Mouse (Mus musculus) midbrain, postnatal 0 days (tissue): ENCODE measurements at regions not wholly inside any gene's neighbourhood (a gene's known extent, or its start where the extent isn't known, plus 50 kb on each side); places are given as distances from the start of the nearest gene placed in this dataset.
A peak's percentile ranks its signal among the peaks of the same experiment; 100 is the strongest.

Experiments used
- ATAC-seq: fragments of 200-750 bp; cut with Nextera tagmentation; 2 replicates; pipeline ENCODE4 v1.8.0; 2017; ENCODE audit warnings: moderate number of reproducible peaks, mild to moderate bottlenecking, moderate TSS enrichment, moderate library complexity; ENCODE audit not compliant: low FRiP score
- DNase-seq: peaks from one replicate; pipeline ENCODE4 v3.0.0-alpha.2; 2015; ENCODE audit warnings: low spot score
- H3K27ac ChIP-seq: fragments of 300-500 bp; sonication (generic); 2 replicates; pipeline ENCODE4 v1.5.1; 2014; ENCODE audit warnings: low read depth, mild to moderate bottlenecking, low read length, mixed read lengths
- H3K27me3 ChIP-seq: fragments of 300-500 bp; sonication (generic); 2 replicates; pipeline ENCODE4 v1.6.1; 2014; ENCODE audit warnings: low read length, control low read depth, mixed read lengths; ENCODE audit not compliant: insufficient read depth
- H3K36me3 ChIP-seq: fragments of 300-500 bp; sonication (generic); 2 replicates; pipeline ENCODE4 v1.6.1; 2014; ENCODE audit warnings: low read length, control low read depth, mixed read lengths; ENCODE audit not compliant: insufficient read depth
- H3K4me1 ChIP-seq: fragments of 300-500 bp; sonication (generic); 2 replicates; pipeline ENCODE4 v1.6.1; 2014; ENCODE audit warnings: mild to moderate bottlenecking, control low read depth, antibody characterized with exemption, low read length, mixed read lengths; ENCODE audit not compliant: insufficient read depth
- H3K4me2 ChIP-seq: fragments of 300-500 bp; sonication (generic); 2 replicates; pipeline ENCODE4 v1.6.1; 2014; ENCODE audit warnings: low read depth, mild to moderate bottlenecking, low read length, mixed read lengths; ENCODE audit not compliant: poor library complexity, severe bottlenecking
- H3K4me3 ChIP-seq: fragments of 300-500 bp; sonication (generic); 2 replicates; pipeline ENCODE4 v1.5.1; 2014; ENCODE audit warnings: low read depth, mild to moderate bottlenecking, low read length, moderate library complexity
- H3K9ac ChIP-seq: fragments of 300-500 bp; sonication (generic); replicated peaks from 2 replicates; pipeline ENCODE4 v1.6.1; 2014; ENCODE audit warnings: mild to moderate bottlenecking, low read length, moderate library complexity, mixed read lengths; ENCODE audit not compliant: poor library complexity, severe bottlenecking
- H3K9me3 ChIP-seq: fragments of 300-500 bp; sonication (generic); 2 replicates; pipeline ENCODE4 v1.6.1; 2016; ENCODE audit warnings: low read length, control low read depth
- CTCF ChIP-seq: IDR thresholded peaks from 2 replicates; pipeline ENCODE4 v1.5.1; 2016; ENCODE audit warnings: antibody characterized with exemption, mild to moderate bottlenecking
- WGBS: fragments of 180-500 bp; shearing (Covaris S2); extraction: QIAGEN DNeasy Blood & Tissue Kit; methylation state at CpG from one replicate; pipeline ENCODE4 v1.1.7; 2014; 5-methylcytosine and 5-hydroxymethylcytosine counted together

GRCm38 (mm10) chr7:117259674-117260294, 121.0 kb upstream of the Xylt1 start:
- no peak for DNase-seq
- Histone ChIP-seq H3K4me2 (no peak overlapping the region), H3K9me3 (no peaks in the 10 kb centered on the region), H3K4me1 (no peaks in the 10 kb centered on the region), H3K27ac (no peak overlapping the region), H3K4me3 (no peak overlapping the region), H3K27me3 (no peaks in the 10 kb centered on the region), H3K36me3 (no peaks in the 10 kb centered on the region), H3K9ac (no peak overlapping the region)
- 56% methylated on average over 6 of the region's 6 CpGs for WGBS
- no peak for ATAC-seq
- 0 out of 2 replicates have a peak, but pooled peaks have one; percentile 10 for TF ChIP-seq CTCF

DNA sequence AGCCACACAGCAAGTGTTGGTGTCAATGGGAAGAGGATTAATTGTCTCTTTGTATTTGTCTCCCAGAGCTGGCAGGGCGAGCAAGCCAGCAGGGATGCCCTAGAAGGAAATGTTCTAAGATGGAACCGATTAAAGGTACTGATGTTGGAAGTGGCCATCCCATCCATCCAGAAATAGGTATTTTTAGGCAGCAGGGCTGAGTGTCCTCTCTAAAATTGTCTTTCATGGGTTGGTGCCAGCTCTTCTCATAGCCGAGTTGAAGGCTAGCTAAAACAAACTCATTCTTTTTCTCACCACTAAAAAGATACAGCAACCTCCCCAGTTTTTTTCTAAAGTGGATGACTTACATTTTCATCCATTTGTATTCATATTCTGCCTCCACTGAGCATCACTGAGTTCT, 120.2 kb upstream of the Xylt1 start:
- Histone ChIP-seq H3K4me1 (no peaks in the 10 kb centered on the region), H3K36me3 (no peaks in the 10 kb centered on the region), H3K4me2 (no peak overlapping the region), H3K9ac (no peak overlapping the region), H3K9me3 (no peaks in the 10 kb centered on the region), H3K27me3 (no peaks in the 10 kb centered on the region), H3K4me3 (no peak overlapping the region), H3K27ac (no peak overlapping the region)
- 57% methylated on average over 3 of the region's 3 CpGs for WGBS
- DNase-seq (no peak), ATAC-seq (no peak)
- no peak for TF ChIP-seq CTCF

- Histone ChIP-seq H3K4me2 (no peak overlapping the region), H3K4me1 (no peaks in the 10 kb centered on the region), H3K9me3 (no peaks in the 10 kb centered on the region), H3K36me3 (no peaks in the 10 kb centered on the region), H3K27me3 (no peaks in the 10 kb centered on the region), H3K9ac (no peak overlapping the region), H3K4me3 (no peak overlapping the region), H3K27ac (no peak overlapping the region)
- no peak for DNase-seq
- no peak for ATAC-seq
- TF ChIP-seq CTCF, result no peak
- WGBS, result 86% methylated on average over 12 of the region's 12 CpGs
Observed at GRCm38 (mm10) chr7:117263126-117263525, 117.7 kb upstream of the Xylt1 start.

- Histone ChIP-seq H3K4me1 (no peaks in the 10 kb centered on the region), H3K9me3 (no peaks in the 10 kb centered on the region), H3K36me3 (no peaks in the 10 kb centered on the region), H3K27me3 (no peaks in the 10 kb centered on the region), H3K4me2 (no peak overlapping the region), H3K4me3 (no peak overlapping the region), H3K27ac (no peak overlapping the region), H3K9ac (no peak overlapping the region)
- no peak for TF ChIP-seq CTCF
- 92% methylated on average over 6 of the region's 6 CpGs for WGBS
- DNase-seq (no peak), ATAC-seq (no peak)
Observed at GRCm38 (mm10) chr7:117264341-117264740, 116.4 kb upstream of the Xylt1 start.

GRCm38 (mm10) chr7:117268096-117268495, 112.7 kb upstream of the Xylt1 start:
- Histone ChIP-seq H3K36me3 (no peaks in the 10 kb centered on the region), H3K9me3 (no peaks in the 10 kb centered on the region), H3K4me2 (no peak overlapping the region), H3K9ac (no peak overlapping the region), H3K4me3 (no peak overlapping the region), H3K4me1 (no peaks in the 10 kb centered on the region), H3K27ac (no peak overlapping the region), H3K27me3 (no peaks in the 10 kb centered on the region)
- no peak for TF ChIP-seq CTCF
- DNase-seq (no peak), ATAC-seq (no peak)
- WGBS, result 88% methylated on average over 7 of the region's 7 CpGs

GRCm38 (mm10) chr7:117269263-117269897, 111.4 kb upstream of the Xylt1 start:
- Histone ChIP-seq H3K4me1 (no peaks in the 10 kb centered on the region), H3K27me3 (no peaks in the 10 kb centered on the region), H3K4me3 (no peak overlapping the region), H3K9ac (no peak overlapping the region), H3K36me3 (no peaks in the 10 kb centered on the region), H3K4me2 (no peak overlapping the region), H3K27ac (no peak overlapping the region), H3K9me3 (no peaks in the 10 kb centered on the region)
- 67% methylated on average over 10 of the region's 10 CpGs for WGBS
- DNase-seq, result peak; percentile 51
- no peak for ATAC-seq
- no peak for TF ChIP-seq CTCF
